Mouse (Mus musculus): ENCODE measurements around the gene Egln2.

DNA sequence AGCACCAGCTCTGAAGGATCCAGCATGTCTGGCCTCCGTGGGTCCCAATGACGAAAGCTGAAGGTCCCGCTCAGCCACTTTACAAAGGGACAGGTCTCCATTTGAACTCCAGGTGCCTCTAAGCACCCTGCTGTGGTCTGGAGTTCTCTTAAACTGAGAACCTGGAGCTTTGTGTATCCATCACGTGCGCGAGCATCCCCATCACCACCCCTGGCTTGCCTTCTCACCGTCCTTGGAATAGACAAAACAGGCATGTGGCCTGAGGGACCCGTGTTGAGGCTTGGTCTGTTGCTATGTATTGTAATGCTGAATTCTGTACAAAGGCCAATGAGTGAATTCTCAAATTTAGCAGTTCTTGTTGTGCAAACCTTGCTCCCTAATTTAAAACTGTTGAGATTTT, 32.2 kb upstream of the Egln2 start:
- no peak for TF ChIP-seq POLR2A (IDR thresholded peaks at IDR 0.05; ENCODE audit: low read depth, low read length)
- no peak for TF ChIP-seq CTCF (IDR thresholded peaks at IDR 0.05; ENCODE audit: borderline replicate concordance, insufficient read depth, low read length)

Measured in embryonic fibroblast, embryonic 13.5 days (primary cell).